Mouse (Mus musculus): ENCODE results near the gene Man2b1. TPM values are rescaled to one million over a fixed set of nuclear protein-coding genes. Genes with fewer than 3 reads are reported as not detected.
A peak's percentile ranks its signal among the peaks of the same experiment; 100 is the strongest.

The Man2b1 gene
- polyA plus RNA-seq, 1 experiment from 2014 or later, result 16.9 TPM

DNA sequence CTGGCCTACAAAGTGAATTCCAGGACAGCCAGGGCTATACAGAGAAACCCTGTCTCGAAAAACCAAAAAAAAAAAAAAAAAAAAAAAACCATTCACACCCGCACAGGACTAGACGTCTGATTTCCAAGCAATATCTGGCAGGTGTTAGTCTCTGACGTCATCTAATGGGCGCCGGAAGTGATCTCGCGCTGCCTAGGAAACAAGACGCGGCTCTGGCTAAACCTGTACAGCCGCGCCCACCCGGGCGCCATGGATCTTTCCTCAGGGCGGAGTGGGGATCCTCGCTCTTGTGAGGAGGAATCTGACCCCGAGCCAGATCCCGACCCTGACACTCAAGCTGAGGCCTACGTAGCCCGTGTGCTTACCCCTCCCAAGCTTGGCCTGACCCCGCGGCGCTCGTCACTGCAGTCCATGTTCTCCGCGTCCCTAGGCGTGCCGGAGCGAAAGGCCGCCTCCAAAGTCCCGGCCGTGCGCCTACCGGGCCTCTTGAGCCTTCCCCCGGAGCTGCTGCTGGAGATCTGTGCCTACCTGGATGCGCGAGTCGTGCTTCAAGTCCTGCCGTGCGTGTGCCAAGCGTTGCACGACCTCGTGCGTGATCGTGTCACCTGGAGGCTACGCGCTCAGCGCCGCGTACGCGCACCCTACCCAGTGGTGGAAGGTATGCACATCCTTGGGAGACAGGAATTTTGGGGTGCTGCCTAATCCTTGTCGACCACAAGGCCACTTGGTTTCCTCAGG, 23.0 kb upstream of the Man2b1 start, which contains the start of gene Fbxw9:
Gene Fbxw9, plus strand, starts transcription at position 177 of the 738 bp plus-strand sequence.
- peak within 1 kb of the TSS; percentile 55 for H3K27ac ChIP-seq (replicated peaks)

GRCm38 (mm10) chr8:85062603-85063002, 20.5 kb upstream of the Man2b1 start:
- WGBS, result 96% methylated on average over 4 of the region's 4 CpGs
- no peak overlapping the region for H3K9ac ChIP-seq (replicated peaks)
- H3K27me3 ChIP-seq, result no peaks in the 10 kb centered on the region
- H3K4me2 ChIP-seq (replicated peaks), result no peak overlapping the region
- no peak overlapping the region for H3K4me3 ChIP-seq
- H3K27ac ChIP-seq (replicated peaks), result no peak overlapping the region
- no peak for ATAC-seq (replicated peaks)
- H3K4me1 ChIP-seq, result peaks cover 21% of the 10 kb centered on the region
- H3K36me3 ChIP-seq, result peaks cover 19% of the 10 kb centered on the region; the same call in 1 of the 2 replicates
- H3K9me3 ChIP-seq, result no peaks in the 10 kb centered on the region

More for the DNA sequence above, 23.0 kb upstream of the Man2b1 start, which contains the start of gene Fbxw9:
- peak within 1 kb of the TSS; percentile 70 for H3K9ac ChIP-seq (replicated peaks)
- H3K4me1 ChIP-seq, result peaks cover 21% of the 10 kb centered on the region
- peaks cover 24% of the 10 kb centered on the region for H3K36me3 ChIP-seq
- H3K4me3 ChIP-seq, result peak within 1 kb of the TSS; percentile 88
- no peaks in the 10 kb centered on the region for H3K27me3 ChIP-seq
- H3K9me3 ChIP-seq, result no peaks in the 10 kb centered on the region
- under 1% methylated on average over 52 of the region's 53 CpGs for WGBS
- peak; percentile 94 for ATAC-seq (replicated peaks)
- H3K4me2 ChIP-seq (replicated peaks), result peak within 1 kb of the TSS; percentile 76

- H3K36me3 ChIP-seq, result peaks cover 28% of the 10 kb centered on the region; the same call in 1 of the 2 replicates
- no peaks in the 10 kb centered on the region for H3K27me3 ChIP-seq
- ATAC-seq (replicated peaks), result no peak
- H3K4me3 ChIP-seq, result no peak overlapping the region
- no peak overlapping the region for H3K4me2 ChIP-seq (replicated peaks)
- 45% methylated on average over 2 of the region's 2 CpGs for WGBS
- H3K4me1 ChIP-seq, result peaks cover 21% of the 10 kb centered on the region
- H3K27ac ChIP-seq (replicated peaks), result no peak overlapping the region
- no peak overlapping the region for H3K9ac ChIP-seq (replicated peaks)
- no peaks in the 10 kb centered on the region for H3K9me3 ChIP-seq
These were observed 17.9 kb upstream of the Man2b1 start for GRCm38 (mm10) chr8:85065213-85065612.

DNA sequence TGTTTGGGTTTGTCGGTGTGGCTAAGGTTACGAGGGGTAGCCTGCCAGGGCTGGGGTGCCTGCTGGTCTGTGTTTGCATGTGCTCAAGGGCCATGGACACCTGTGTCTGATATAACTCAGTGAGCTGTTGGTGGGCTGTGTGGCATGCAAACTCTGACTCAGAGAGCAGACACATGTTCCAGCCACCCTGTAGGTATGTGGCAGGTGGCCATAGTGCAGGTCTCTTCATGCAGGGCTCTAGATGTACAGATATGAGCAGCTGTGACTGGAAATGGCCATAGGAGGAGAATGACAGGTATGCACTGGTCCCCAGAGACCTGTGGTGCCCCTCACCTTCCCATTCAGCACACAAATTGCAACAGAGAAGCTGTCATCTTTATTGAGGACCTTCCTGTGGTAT, 15.9 kb upstream of the Man2b1 start:
- 92% methylated on average over 2 of the region's 2 CpGs for WGBS
- Histone ChIP-seq H3K27ac (replicated peaks) (no peak overlapping the region), H3K9me3 (no peaks in the 10 kb centered on the region), H3K9ac (replicated peaks) (no peak overlapping the region), H3K4me3 (no peak overlapping the region), H3K4me1 (peaks cover 14% of the 10 kb centered on the region), H3K4me2 (replicated peaks) (no peak overlapping the region), H3K36me3 (peaks cover 28% of the 10 kb centered on the region; the same call in 1 of the 2 replicates), H3K27me3 (no peaks in the 10 kb centered on the region)
- no peak for ATAC-seq (replicated peaks)

DNA sequence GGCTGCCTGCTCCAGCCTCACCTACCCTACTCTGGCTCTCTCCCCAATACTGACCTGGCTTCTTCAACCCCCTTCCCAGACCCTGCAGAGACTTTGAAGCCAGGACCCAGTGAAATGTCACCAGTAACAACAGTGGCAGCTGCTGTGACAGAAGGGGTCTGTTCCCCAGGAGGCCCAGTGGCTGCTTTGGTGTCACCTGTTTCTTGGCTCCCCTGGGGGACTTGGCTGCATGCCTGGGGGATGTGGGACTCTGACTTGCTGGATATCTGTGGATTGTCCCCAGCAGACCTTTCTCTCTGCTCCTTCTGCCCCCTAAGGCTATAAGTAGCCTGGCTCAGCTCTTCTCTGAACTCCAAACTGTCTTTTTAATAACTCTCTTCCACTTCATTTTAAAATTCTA, 15.1 kb upstream of the Man2b1 start, which contains the start of gene Gm5741:
Gene Gm5741, minus strand, starts transcription at position 1 of the 400 bp plus-strand sequence.
- no peaks in the 10 kb centered on the region for H3K9me3 ChIP-seq
- H3K9ac ChIP-seq (replicated peaks), result no peak within 1 kb of the TSS
- no peak within 1 kb of the TSS for H3K4me2 ChIP-seq (replicated peaks)
- H3K4me3 ChIP-seq, result no peak within 1 kb of the TSS
- no peak within 1 kb of the TSS for H3K27ac ChIP-seq (replicated peaks)
- ATAC-seq (replicated peaks), result no peak
- no peaks in the 10 kb centered on the region for H3K27me3 ChIP-seq
- peaks cover 24% of the 10 kb centered on the region; the same call in 1 of the 2 replicates for H3K36me3 ChIP-seq
- H3K4me1 ChIP-seq, result peaks cover 18% of the 10 kb centered on the region

- Histone ChIP-seq H3K27ac (replicated peaks) (peak overlapping the region; percentile 96), H3K9ac (replicated peaks) (peak overlapping the region; percentile 71; the same call in 1 of the 2 replicates), H3K4me2 (replicated peaks) (peak overlapping the region; percentile 57), H3K36me3 (peaks cover 42% of the 10 kb centered on the region), H3K27me3 (no peaks in the 10 kb centered on the region), H3K9me3 (no peaks in the 10 kb centered on the region), H3K4me3 (peak overlapping the region; percentile 81), H3K4me1 (peaks cover 21% of the 10 kb centered on the region)
- WGBS, result 82% methylated on average over 5 of the region's 5 CpGs
- ATAC-seq (replicated peaks), result no peak
These were observed 12.0 kb upstream of the Man2b1 start for GRCm38 (mm10) chr8:85071041-85071440.

GRCm38 (mm10) chr8:85071514-85072281, 11.4 kb upstream of the Man2b1 start, which contains the start of gene Dhps:
TSS of gene Dhps (plus strand) at chr8:85071757.
- Histone ChIP-seq H3K36me3 (peaks cover 44% of the 10 kb centered on the region), H3K27me3 (no peaks in the 10 kb centered on the region), H3K4me2 (replicated peaks) (peak within 1 kb of the TSS; percentile 57), H3K27ac (replicated peaks) (peak within 1 kb of the TSS; percentile 96), H3K4me3 (peak within 1 kb of the TSS; percentile 81), H3K4me1 (peaks cover 21% of the 10 kb centered on the region), H3K9me3 (no peaks in the 10 kb centered on the region), H3K9ac (replicated peaks) (peak within 1 kb of the TSS; percentile 71)
- under 1% methylated on average over 68 of the region's 68 CpGs for WGBS
- peak; percentile 93 for ATAC-seq (replicated peaks)

- Histone ChIP-seq H3K27ac (replicated peaks) (peak overlapping the region; percentile 96), H3K27me3 (no peaks in the 10 kb centered on the region), H3K9ac (replicated peaks) (peak overlapping the region; percentile 71), H3K4me2 (replicated peaks) (peak overlapping the region; percentile 57), H3K4me1 (peaks cover 21% of the 10 kb centered on the region), H3K36me3 (peaks cover 43% of the 10 kb centered on the region), H3K9me3 (no peaks in the 10 kb centered on the region), H3K4me3 (peak overlapping the region; percentile 81)
- ATAC-seq (replicated peaks), result peak; percentile 5; the same call in 1 of the 2 replicates
- 44% methylated on average over 9 of the region's 9 CpGs for WGBS
These were observed 10.6 kb upstream of the Man2b1 start for GRCm38 (mm10) chr8:85072364-85072929.

GRCm38 (mm10) chr8:85073041-85073612, 9.9 kb upstream of the Man2b1 start:
- 94% methylated on average over 15 of the region's 15 CpGs for WGBS
- Histone ChIP-seq H3K9ac (replicated peaks) (no peak overlapping the region), H3K27ac (replicated peaks) (no peak overlapping the region), H3K4me3 (no peak overlapping the region), H3K27me3 (no peaks in the 10 kb centered on the region), H3K9me3 (no peaks in the 10 kb centered on the region), H3K4me1 (peaks cover 21% of the 10 kb centered on the region), H3K4me2 (replicated peaks) (no peak overlapping the region), H3K36me3 (peaks cover 43% of the 10 kb centered on the region)
- no peak for ATAC-seq (replicated peaks)

GRCm38 (mm10) chr8:85074167-85074566, 8.9 kb upstream of the Man2b1 start:
- peaks cover 42% of the 10 kb centered on the region for H3K36me3 ChIP-seq
- no peak overlapping the region for H3K4me3 ChIP-seq
- 92% methylated on average over 10 of the region's 10 CpGs for WGBS
- H3K4me1 ChIP-seq, result peaks cover 21% of the 10 kb centered on the region
- no peak overlapping the region for H3K27ac ChIP-seq (replicated peaks)
- H3K9ac ChIP-seq (replicated peaks), result no peak overlapping the region
- no peak for ATAC-seq (replicated peaks)
- no peaks in the 10 kb centered on the region for H3K9me3 ChIP-seq
- no peak overlapping the region for H3K4me2 ChIP-seq (replicated peaks)
- no peaks in the 10 kb centered on the region for H3K27me3 ChIP-seq

- ATAC-seq (replicated peaks), result no peak
- no peak overlapping the region for H3K4me2 ChIP-seq (replicated peaks)
- no peak overlapping the region for H3K4me3 ChIP-seq
- no peak overlapping the region for H3K9ac ChIP-seq (replicated peaks)
- peaks cover 25% of the 10 kb centered on the region for H3K4me1 ChIP-seq
- H3K27ac ChIP-seq (replicated peaks), result no peak overlapping the region
- no peaks in the 10 kb centered on the region for H3K9me3 ChIP-seq
- no peaks in the 10 kb centered on the region for H3K27me3 ChIP-seq
- 93% methylated on average over 10 of the region's 10 CpGs for WGBS
- peaks cover 42% of the 10 kb centered on the region for H3K36me3 ChIP-seq
These were observed 8.5 kb upstream of the Man2b1 start for GRCm38 (mm10) chr8:85074617-85075016.

All from forebrain, embryonic 15.5 days (tissue).